Mouse (Mus musculus): ENCODE results near the gene Sap30bp. TPM values are rescaled to one million over a fixed set of nuclear protein-coding genes. Genes with fewer than 3 reads are reported as not detected.

Sap30bp gene
- polyA plus RNA-seq, 1 experiment from 2014 or later = 46.3 TPM

DNA sequence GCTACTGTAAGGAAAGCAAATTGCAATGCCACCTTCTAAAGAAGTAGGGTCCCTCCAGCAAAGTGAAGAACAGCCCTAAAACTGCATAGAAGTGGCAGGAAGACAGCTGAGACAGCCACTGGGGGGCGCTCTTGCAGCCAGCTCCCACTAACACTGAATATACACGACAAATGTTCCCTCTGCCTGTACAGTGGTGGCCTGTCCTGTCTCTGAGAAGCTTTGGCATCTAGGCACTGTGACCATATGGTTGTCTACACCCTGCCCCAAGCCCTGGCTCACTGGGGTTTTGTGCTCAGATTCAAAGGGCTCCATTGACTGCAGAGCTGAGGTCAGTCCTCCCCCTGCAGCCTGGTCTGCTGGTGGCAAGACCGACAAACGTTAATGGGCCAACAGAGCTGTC, 34.2 kb upstream of the Sap30bp start:
- CTCF ChIA-PET = interaction anchor here (2.1 to 2.7 kb wide), 3 partner anchors 11 to 17 kb away, joined by 8 to 19 read pairs (median 10); no protein-coding TSS in a partner anchor
- no peak for ATAC-seq

DNA sequence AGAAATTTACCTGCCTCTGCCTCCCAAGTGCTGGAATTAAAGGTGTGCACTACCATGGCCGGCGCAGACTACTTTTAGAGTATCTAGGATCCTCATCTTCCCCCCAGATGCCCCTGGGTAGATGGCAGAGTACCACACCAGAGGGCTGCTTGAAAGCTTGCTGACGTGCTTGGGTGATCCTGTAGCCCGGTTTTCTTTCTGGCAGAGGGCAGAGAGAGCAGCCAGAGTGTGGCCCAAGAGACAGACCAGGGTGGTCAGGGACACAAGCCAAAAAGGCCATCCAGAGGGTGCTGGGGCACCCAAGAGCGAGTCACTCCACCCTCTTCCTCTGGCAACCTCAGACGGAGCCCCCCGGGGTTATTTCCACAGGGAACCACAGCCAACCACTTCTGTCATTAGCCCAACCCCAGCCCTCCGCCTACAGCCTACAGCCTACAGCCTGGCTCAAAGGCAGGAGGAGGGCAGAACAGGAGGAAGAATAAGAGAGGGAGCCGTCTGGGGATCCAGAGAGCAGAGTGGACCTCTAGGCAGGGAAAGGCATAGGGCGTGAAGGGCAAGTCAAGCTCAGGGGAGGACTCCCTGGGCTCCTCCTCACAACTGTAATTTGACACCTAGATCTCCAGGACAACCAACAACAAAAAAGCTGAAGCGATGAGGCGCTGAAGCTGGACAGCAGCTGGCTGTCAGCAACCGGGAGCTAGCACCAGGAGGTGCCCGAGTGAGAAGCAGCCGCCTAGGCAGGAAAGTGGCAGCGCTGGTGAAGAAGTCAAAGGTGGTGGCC, 33.4 kb upstream of the Sap30bp start, which contains the start of gene Smim5:
TSS of gene Smim5 (plus strand) at position 481 of the 781 bp plus-strand sequence.
- ChIA-PET POLR2A (no interaction called here), CTCF (interaction anchor here (2.1 to 2.7 kb wide), 3 partner anchors 12 to 18 kb away, joined by 8 to 19 read pairs (median 10); no protein-coding TSS in a partner anchor)
- TF ChIP-seq CTCF (IDR thresholded peaks at IDR 0.05) = no peak
- ATAC-seq (peak; percentile 82), DNase-seq (ENCODE audit: low read depth, low spot score) (peak; percentile 89)
- in situ Hi-C loops (cut with MboI; ENCODE audit: low pct_unique_long_range_greater_than_20kb) = no loop called here
- no peaks in the 10 kb centered on the region for H3K27me3 ChIP-seq

More for the DNA sequence above, 34.2 kb upstream of the Sap30bp start:
- no peaks in the 10 kb centered on the region for H3K27me3 ChIP-seq
- no peak for TF ChIP-seq CTCF (IDR thresholded peaks at IDR 0.05)
- in situ Hi-C loops (cut with MboI; ENCODE audit: low pct_unique_long_range_greater_than_20kb) = no loop called here
- POLR2A ChIA-PET = no interaction called here
- no peak for DNase-seq (ENCODE audit: low read depth, low spot score)

DNA sequence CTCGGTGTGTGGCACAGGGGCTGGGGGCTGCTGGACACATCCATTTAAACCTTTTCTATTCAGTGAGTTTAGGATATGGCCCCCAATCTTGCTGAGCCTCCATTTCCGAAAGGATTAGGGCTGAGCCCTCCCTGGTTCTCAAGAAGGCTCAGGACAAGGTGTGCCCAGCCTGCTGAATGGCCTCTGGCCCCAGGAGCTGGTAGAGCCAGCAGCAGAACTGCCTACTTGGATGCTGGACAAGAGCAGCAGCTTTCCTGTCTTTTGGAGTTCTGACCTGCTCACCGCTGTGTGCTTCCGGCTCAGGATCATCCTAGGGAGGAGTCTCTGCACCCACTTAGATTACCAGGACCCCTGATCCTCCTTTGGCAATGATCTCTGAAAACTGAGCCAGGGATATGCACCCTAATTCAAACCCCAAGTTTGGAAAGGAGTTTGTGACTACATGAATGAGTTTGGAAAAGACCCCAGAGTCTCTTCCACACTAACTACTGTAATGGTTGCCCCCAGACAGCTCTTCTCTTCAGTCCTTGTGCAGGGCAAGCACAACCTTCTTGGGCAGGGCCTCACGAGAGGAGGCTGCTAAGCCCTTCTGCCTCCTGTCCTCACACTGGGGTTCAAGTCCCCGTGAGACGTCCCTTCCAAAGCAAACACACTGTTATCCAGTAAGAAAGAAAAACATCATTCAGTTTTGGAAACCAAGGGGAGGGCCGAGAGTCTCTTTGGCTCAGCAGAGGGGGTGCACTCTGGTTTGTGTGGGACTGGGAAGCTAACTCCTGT, 32.3 kb upstream of the Sap30bp start:
- no peaks in the 10 kb centered on the region for H3K27me3 ChIP-seq
- in situ Hi-C loops (cut with MboI; ENCODE audit: low pct_unique_long_range_greater_than_20kb) = no loop called here
- ChIA-PET CTCF (interaction anchor here (2.1 to 2.6 kb wide), 2 partner anchors 13 to 19 kb away, joined by 8 to 10 read pairs; no protein-coding TSS in a partner anchor), POLR2A (interaction anchor here (1.6 kb wide), 1 partner anchor 11 kb away, joined by 4 read pairs; the partner anchor contains the start of gene Smim6)
- ATAC-seq (no peak), DNase-seq (ENCODE audit: low read depth, low spot score) (no peak)
- TF ChIP-seq CTCF (IDR thresholded peaks at IDR 0.05) = no peak

DNA sequence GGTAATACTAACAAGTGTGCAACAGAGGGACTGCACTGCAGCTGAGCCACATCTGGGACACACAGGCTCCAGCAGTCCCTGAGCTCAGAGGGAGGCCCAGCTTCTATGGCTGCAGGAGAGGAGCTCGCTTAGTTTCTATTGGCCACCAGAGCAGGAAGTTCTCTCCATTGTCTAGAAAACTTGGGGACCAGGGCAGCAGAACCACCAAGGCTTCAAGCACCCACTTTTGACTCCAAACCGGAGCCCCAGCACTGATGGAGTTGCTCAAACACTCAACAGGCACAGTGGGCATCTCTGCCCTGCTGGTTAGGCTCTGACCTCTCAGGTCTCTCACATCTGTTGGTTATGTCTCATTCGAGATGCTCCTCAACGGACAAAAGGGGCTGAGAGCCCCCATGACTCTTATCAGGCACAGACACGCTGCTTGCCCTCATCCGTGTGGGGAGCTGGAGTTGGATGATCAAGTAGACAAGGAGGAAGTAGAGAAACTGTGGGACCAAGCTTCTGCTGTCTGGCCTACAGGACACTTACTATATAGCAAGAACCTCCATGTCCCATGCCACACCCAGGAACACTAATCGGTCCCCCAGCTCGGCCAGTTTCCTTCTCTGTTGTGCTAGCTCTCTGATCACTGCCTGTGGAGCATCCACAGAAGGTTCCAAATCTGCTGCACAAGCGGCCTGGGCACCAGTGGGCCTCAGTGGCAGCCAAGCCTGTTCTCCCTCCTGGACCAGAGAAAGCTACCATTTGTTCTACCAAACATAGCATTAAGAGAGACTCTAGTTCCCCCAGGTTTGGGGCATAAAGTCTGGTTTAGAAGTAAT, 31.5 kb upstream of the Sap30bp start:
- in situ Hi-C loops (cut with MboI; ENCODE audit: low pct_unique_long_range_greater_than_20kb) = no loop called here
- no peak for DNase-seq (ENCODE audit: low read depth, low spot score)
- ATAC-seq = no peak
- POLR2A ChIA-PET = interaction anchor here (0.5 to 1.6 kb wide), 2 partner anchors 10 to 11 kb away, joined by 3 to 4 read pairs; partner anchors contain the start of gene Smim6
- no peak for TF ChIP-seq CTCF (IDR thresholded peaks at IDR 0.05)
- CTCF ChIA-PET = no interaction called here
- H3K27me3 ChIP-seq = no peaks in the 10 kb centered on the region

DNA sequence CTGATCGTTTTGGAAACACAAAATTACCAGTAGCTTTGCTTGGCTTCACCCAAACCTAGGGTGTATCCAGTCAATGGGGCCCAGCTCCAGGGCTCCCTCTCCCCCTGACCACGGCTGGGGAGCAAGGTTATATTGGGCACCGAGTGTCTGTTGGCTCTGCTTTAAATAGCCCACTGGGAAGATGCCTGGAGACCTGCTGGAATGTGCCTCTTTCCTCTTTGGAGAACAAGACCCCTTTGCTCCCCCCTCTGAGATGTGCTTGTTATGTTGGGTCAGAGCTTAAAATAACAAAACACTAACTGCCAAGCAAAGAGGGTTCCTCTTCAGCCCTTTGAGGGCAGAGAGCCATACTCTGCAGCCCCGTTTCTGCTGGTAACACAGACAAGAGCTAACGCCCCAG, 30.9 kb upstream of the Sap30bp start:
- no peak for DNase-seq (ENCODE audit: low read depth, low spot score)
- in situ Hi-C loops (cut with MboI; ENCODE audit: low pct_unique_long_range_greater_than_20kb) = no loop called here
- ATAC-seq = no peak
- ChIA-PET POLR2A (interaction anchor here (1.5 to 1.6 kb wide), 2 partner anchors 9 to 15 kb away, joined by 3 to 4 read pairs; partner anchors contain the start of gene Smim6), CTCF (interaction anchor here (1.6 kb wide), 1 partner anchor 18 kb away, joined by 4 read pairs; no protein-coding TSS in a partner anchor)
- no peaks in the 10 kb centered on the region for H3K27me3 ChIP-seq
- TF ChIP-seq CTCF (IDR thresholded peaks at IDR 0.05) = no peak

DNA sequence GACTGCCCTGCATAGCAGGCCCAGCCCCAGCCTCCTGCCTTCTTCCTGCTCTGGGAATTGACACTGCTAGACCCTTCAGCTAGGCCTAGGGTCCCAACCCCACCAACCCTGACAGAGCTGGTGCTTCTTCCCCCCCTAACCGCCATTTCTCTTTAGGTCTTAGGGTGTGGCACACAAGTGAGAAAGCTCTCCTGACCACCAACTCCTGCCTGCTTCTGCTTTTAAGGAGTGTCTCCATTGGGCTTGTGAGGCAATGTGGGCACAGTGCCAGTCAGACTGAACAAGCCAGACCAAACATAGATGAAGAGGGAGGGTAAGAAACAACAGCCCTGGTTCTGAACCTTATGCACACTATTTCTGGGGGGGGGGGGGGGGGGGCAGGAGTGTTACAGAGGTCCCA, 30.3 kb upstream of the Sap30bp start:
- ChIA-PET CTCF (interaction anchor here (1.6 kb wide), 1 partner anchor 17 kb away, joined by 4 read pairs; no protein-coding TSS in a partner anchor), POLR2A (interaction anchor here (1.5 kb wide), 1 partner anchor 15 kb away, joined by 3 read pairs; no protein-coding TSS in a partner anchor)
- H3K27me3 ChIP-seq = no peaks in the 10 kb centered on the region
- DNase-seq (ENCODE audit: low read depth, low spot score) (no peak), ATAC-seq (no peak)
- in situ Hi-C loops (cut with MboI; ENCODE audit: low pct_unique_long_range_greater_than_20kb) = no loop called here
- TF ChIP-seq CTCF (IDR thresholded peaks at IDR 0.05) = no peak

DNA sequence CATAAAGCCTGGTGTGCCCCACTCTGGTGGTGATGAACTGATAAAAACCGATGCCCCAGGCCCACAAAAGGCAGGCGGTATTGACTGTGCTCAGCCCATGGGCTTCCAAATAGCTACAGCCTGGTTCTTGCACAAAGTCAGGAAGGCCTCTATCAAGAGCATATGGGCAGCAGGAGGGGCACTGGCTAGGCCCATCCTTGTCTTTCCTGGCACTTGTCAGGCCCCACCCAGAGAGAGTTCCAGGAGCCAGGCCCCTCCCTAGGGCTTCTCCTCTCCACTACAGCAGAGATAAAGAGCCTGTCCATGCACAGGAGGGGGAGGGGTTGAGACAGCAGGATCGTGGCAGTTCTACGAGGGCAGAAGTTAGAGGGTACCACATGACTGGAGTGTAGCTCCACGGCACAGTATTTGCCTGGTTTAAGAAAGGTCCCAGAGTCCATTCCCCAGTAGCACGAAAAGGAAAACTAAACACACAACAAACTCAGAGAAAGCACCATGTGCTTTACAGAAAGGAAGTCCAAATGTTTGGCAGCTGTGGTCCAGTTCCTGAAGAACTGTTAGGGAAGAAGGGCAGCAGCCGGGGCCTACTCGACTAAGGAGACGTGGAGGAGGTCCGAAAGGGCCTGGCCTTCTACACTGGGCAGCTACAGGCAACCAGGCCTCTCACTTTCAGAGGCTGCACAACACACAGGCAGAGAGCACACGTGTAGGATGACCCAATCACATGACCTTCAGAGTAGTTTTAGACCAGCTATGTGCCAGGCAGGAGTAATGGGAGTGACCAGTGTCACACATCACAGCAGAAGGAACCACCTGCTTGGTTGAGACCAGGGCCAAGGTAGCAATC, 29.5 kb upstream of the Sap30bp start:
- ChIA-PET POLR2A (interaction anchor here (1.5 kb wide), 1 partner anchor 16 kb away, joined by 3 read pairs; no protein-coding TSS in a partner anchor), CTCF (interaction anchor here (0.6 to 1.6 kb wide), 3 partner anchors 12 to 86 kb away, joined by 3 to 4 read pairs (median 4); no protein-coding TSS in a partner anchor)
- no peaks in the 10 kb centered on the region for H3K27me3 ChIP-seq
- ATAC-seq (no peak), DNase-seq (ENCODE audit: low read depth, low spot score) (no peak)
- in situ Hi-C loops (cut with MboI; ENCODE audit: low pct_unique_long_range_greater_than_20kb) = no loop called here
- TF ChIP-seq CTCF (IDR thresholded peaks at IDR 0.05) = no peak

DNA sequence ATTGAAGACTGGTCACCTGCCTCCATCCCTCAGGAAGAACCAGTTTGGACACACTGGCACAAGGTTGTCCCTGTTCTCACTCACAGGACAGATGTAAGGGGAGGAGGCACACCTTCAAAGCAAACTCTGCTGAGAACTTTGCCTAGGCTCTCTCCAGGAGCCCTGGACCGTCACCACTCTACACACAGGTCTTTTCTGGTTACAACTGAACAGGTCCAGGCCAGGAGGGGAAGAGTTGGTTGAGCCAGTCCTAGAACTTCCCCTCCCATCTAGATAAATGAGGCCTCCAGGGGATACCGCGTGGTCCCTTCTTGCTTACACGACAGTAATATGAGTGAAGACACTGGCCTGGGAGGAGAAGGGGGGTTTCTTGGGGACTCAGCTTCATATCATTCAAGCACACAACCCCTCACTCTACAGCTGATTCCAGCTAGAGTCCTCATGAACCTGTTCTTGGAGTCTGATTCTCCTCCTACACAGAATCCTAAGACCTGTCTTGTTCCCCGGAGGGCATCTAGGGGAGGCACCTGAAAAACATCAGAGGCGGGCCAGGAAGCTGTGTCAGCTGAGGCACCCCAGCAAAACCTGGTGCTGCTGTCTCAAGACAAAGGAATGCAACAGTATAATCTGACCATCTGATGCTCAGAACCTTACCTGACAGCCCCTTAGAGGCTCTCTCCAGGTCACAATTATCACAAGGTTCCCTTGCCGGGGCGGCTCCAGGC, 28.7 kb upstream of the Sap30bp start:
- DNase-seq (ENCODE audit: low read depth, low spot score) = no peak
- no peak for ATAC-seq
- TF ChIP-seq CTCF (IDR thresholded peaks at IDR 0.05) = no peak
- POLR2A ChIA-PET = no interaction called here
- CTCF ChIA-PET = interaction anchor here (0.6 to 1.2 kb wide), 2 partner anchors 11 to 87 kb away, joined by 3 to 4 read pairs; no protein-coding TSS in a partner anchor
- no peaks in the 10 kb centered on the region for H3K27me3 ChIP-seq
- in situ Hi-C loops (cut with MboI; ENCODE audit: low pct_unique_long_range_greater_than_20kb) = no loop called here
